Mouse (Mus musculus) kidney, postnatal 14 days (tissue): ENCODE results near the gene Slit3.
A peak's percentile ranks its signal among the peaks of the same experiment; 100 is the strongest.

Experiments used
- DNase-seq: peaks from one replicate; pipeline ENCODE4 v3.0.0; 2022; ENCODE audit warnings: mixed read lengths

The Slit3 gene

GRCm38 (mm10) chr11:35598732-35599131, 477.7 kb downstream of the Slit3 start:
- DNase-seq: no peak

- DNase-seq: no peak
These were observed 480.7 kb downstream of the Slit3 start for GRCm38 (mm10) chr11:35601652-35602240.

GRCm38 (mm10) chr11:35602586-35602985, 481.6 kb downstream of the Slit3 start:
- DNase-seq: no peak

- no peak for DNase-seq
These were observed 482.9 kb downstream of the Slit3 start for GRCm38 (mm10) chr11:35603946-35604345.

- no peak for DNase-seq
These were observed 484.1 kb downstream of the Slit3 start for GRCm38 (mm10) chr11:35604848-35605790.

- DNase-seq: no peak
These were observed 486.2 kb downstream of the Slit3 start for GRCm38 (mm10) chr11:35607191-35607590.

- no peak for DNase-seq
These were observed 487.8 kb downstream of the Slit3 start for GRCm38 (mm10) chr11:35608794-35609193.

GRCm38 (mm10) chr11:35612262-35612896, 491.4 kb downstream of the Slit3 start:
- DNase-seq: no peak

- DNase-seq: no peak
These were observed 493.5 kb downstream of the Slit3 start for GRCm38 (mm10) chr11:35614530-35614929.

- DNase-seq: no peak
These were observed 498.4 kb downstream of the Slit3 start for GRCm38 (mm10) chr11:35619421-35619820.

- no peak for DNase-seq
These were observed 501.7 kb downstream of the Slit3 start for GRCm38 (mm10) chr11:35622736-35623135.

GRCm38 (mm10) chr11:35624515-35625270, 503.7 kb downstream of the Slit3 start:
- no peak for DNase-seq

GRCm38 (mm10) chr11:35625576-35625975, 504.6 kb downstream of the Slit3 start:
- DNase-seq: no peak

- peak; percentile 45 for DNase-seq
These were observed 505.3 kb downstream of the Slit3 start for GRCm38 (mm10) chr11:35626161-35626885.

GRCm38 (mm10) chr11:35627815-35628214, 506.8 kb downstream of the Slit3 start:
- DNase-seq: no peak

- no peak for DNase-seq
These were observed 511.2 kb downstream of the Slit3 start for GRCm38 (mm10) chr11:35632262-35632661.

- DNase-seq: no peak
These were observed 516.1 kb downstream of the Slit3 start for GRCm38 (mm10) chr11:35637102-35637501.

GRCm38 (mm10) chr11:35638862-35639384, 517.9 kb downstream of the Slit3 start:
- DNase-seq: no peak

GRCm38 (mm10) chr11:35639428-35639827, 518.4 kb downstream of the Slit3 start:
- no peak for DNase-seq

GRCm38 (mm10) chr11:35651286-35651685, 530.3 kb downstream of the Slit3 start:
- DNase-seq: no peak

- no peak for DNase-seq
These were observed 534.8 kb downstream of the Slit3 start for GRCm38 (mm10) chr11:35655836-35656235.

GRCm38 (mm10) chr11:35657582-35657981, 536.6 kb downstream of the Slit3 start:
- DNase-seq: no peak
